Mouse (Mus musculus) liver, postnatal 0 days (tissue): ENCODE measurements around the gene Bub1. TPM values are rescaled to one million over a fixed set of nuclear protein-coding genes. Genes with fewer than 3 reads are reported as not detected.

Experiments used
- ATAC-seq: fragments of 200-750 bp; cut with Nextera tagmentation; 2 replicates; pipeline ENCODE4 v1.8.0; 2017; ENCODE audit warnings: mild to moderate bottlenecking, moderate library complexity
- DNase-seq: peaks from one replicate; pipeline ENCODE4 v3.0.0-alpha.2; 2016
- H3K27ac ChIP-seq: fragments of 300-500 bp; sonication (generic); 2 replicates; pipeline ENCODE4 v1.5.1; 2014; ENCODE audit warnings: antibody characterized with exemption, moderate library complexity, mild to moderate bottlenecking, low read depth
- H3K27me3 ChIP-seq: fragments of 300-500 bp; sonication (generic); 2 replicates; pipeline ENCODE4 v1.6.1; 2014; ENCODE audit warnings: low read length, control low read depth, mixed read lengths; ENCODE audit not compliant: insufficient read depth
- H3K36me3 ChIP-seq: fragments of 300-500 bp; sonication (generic); replicated peaks from 2 replicates; pipeline ENCODE4 v1.6.1; 2014; ENCODE audit warnings: mild to moderate bottlenecking, control low read depth, low read length, moderate library complexity, mixed read lengths; ENCODE audit not compliant: insufficient read depth
- H3K4me1 ChIP-seq: fragments of 300-500 bp; sonication (generic); 2 replicates; pipeline ENCODE4 v1.6.1; 2014; ENCODE audit warnings: antibody characterized with exemption, mild to moderate bottlenecking, control low read depth; ENCODE audit not compliant: insufficient read depth
- H3K4me2 ChIP-seq: fragments of 300-500 bp; sonication (generic); 2 replicates; pipeline ENCODE4 v1.6.1; 2014; ENCODE audit warnings: low read depth, mild to moderate bottlenecking, low read length, moderate library complexity, mixed read lengths
- H3K4me3 ChIP-seq: fragments of 300-500 bp; sonication (generic); 2 replicates; pipeline ENCODE4 v1.5.1; 2014; ENCODE audit warnings: low read depth, low read length
- H3K9ac ChIP-seq: fragments of 300-500 bp; sonication (generic); replicated peaks from 2 replicates; pipeline ENCODE4 v1.6.1; 2014; ENCODE audit warnings: mild to moderate bottlenecking, moderate library complexity
- H3K9me3 ChIP-seq: fragments of 300-500 bp; sonication (generic); 2 replicates; pipeline ENCODE4 v1.6.1; 2016; ENCODE audit warnings: mild to moderate bottlenecking, control low read depth, low read length, mixed read lengths
- CTCF ChIP-seq: sonication (generic); IDR thresholded peaks from 2 replicates; pipeline ENCODE4 v1.5.1; 2016; ENCODE audit warnings: antibody characterized with exemption, low read depth
- EP300 ChIP-seq: IDR thresholded peaks from 2 replicates; pipeline ENCODE4 v1.6.1; 2016; ENCODE audit warnings: antibody characterized with exemption, low read depth, mild to moderate bottlenecking
- WGBS: fragments of 180-500 bp; shearing (Covaris S2); extraction: QIAGEN DNeasy Blood & Tissue Kit; methylation state at CpG from one replicate; pipeline ENCODE4 v1.1.7; 2014; ENCODE audit not compliant: insufficient replicate concordance; 5-methylcytosine and 5-hydroxymethylcytosine counted together
- polyA plus RNA-seq: library from polyadenylated mRNA; unstranded; fragments of >200 nt; fragmentation: Nextera tagmentation; extraction: Ambion mirVana; gene quantifications from 2 replicates; pipeline ENCODE4 v1.2.1, GENCODE M21; 2015

Bub1 gene
- 7.8 and 9.5 TPM in 2 replicates for polyA plus RNA-seq

- peak within 1 kb of the TSS; percentile 89 for H3K4me2 ChIP-seq
- peak; percentile 99 for ATAC-seq
- DNase-seq, result peak; percentile 97
- H3K9ac ChIP-seq, result peak within 1 kb of the TSS; percentile 65
- H3K4me3 ChIP-seq, result peak within 1 kb of the TSS; percentile 84
- no peaks in the 10 kb centered on the region for H3K9me3 ChIP-seq
- H3K27ac ChIP-seq, result no peak within 1 kb of the TSS
- H3K27me3 ChIP-seq, result no peaks in the 10 kb centered on the region
- H3K36me3 ChIP-seq, result peaks cover 7% of the 10 kb centered on the region
- TF ChIP-seq CTCF, result no peak
- TF ChIP-seq EP300, result no peak
- under 1% methylated on average over 56 of the region's 56 CpGs for WGBS
- H3K4me1 ChIP-seq, result peaks cover 8% of the 10 kb centered on the region
Observed at GRCm38 (mm10) chr2:127831401-127832102, at the start of gene Bub1. Gene Bub1, minus strand, starts transcription at chr2:127831865.

- no peak overlapping the region for H3K27ac ChIP-seq
- H3K36me3 ChIP-seq, result no peaks in the 10 kb centered on the region
- no peak overlapping the region for H3K9ac ChIP-seq
- DNase-seq (no peak), ATAC-seq (no peak)
- no peak overlapping the region for H3K4me2 ChIP-seq
- TF ChIP-seq CTCF (no peak), EP300 (no peak)
- WGBS, result 49% methylated on average over 5 of the region's 5 CpGs
- no peaks in the 10 kb centered on the region for H3K4me1 ChIP-seq
- no peaks in the 10 kb centered on the region for H3K9me3 ChIP-seq
- 0 out of 2 replicates have a peak, but pooled peaks cover 2% of the 10 kb centered on the region for H3K27me3 ChIP-seq
- no peak overlapping the region for H3K4me3 ChIP-seq
Observed at GRCm38 (mm10) chr2:127881063-127881462, 49.4 kb upstream of the Bub1 start.

- Histone ChIP-seq H3K27me3 (no peaks in the 10 kb centered on the region), H3K4me2 (no peak overlapping the region), H3K9ac (no peak overlapping the region), H3K4me1 (no peaks in the 10 kb centered on the region), H3K36me3 (no peaks in the 10 kb centered on the region), H3K27ac (no peak overlapping the region), H3K4me3 (no peak overlapping the region), H3K9me3 (no peaks in the 10 kb centered on the region)
- TF ChIP-seq EP300 (no peak), CTCF (no peak)
- no peak for ATAC-seq
- DNase-seq, result no peak
- WGBS, result 64% methylated on average over 4 of the region's 4 CpGs
Observed at GRCm38 (mm10) chr2:127864381-127864780, 32.7 kb upstream of the Bub1 start.

- Histone ChIP-seq H3K36me3 (no peaks in the 10 kb centered on the region), H3K9ac (no peak overlapping the region), H3K4me3 (no peak overlapping the region), H3K27me3 (no peaks in the 10 kb centered on the region), H3K27ac (no peak overlapping the region), H3K4me1 (no peaks in the 10 kb centered on the region), H3K9me3 (no peaks in the 10 kb centered on the region), H3K4me2 (no peak overlapping the region)
- ATAC-seq (no peak), DNase-seq (no peak)
- WGBS, result 45% methylated on average over 4 of the region's 4 CpGs
- TF ChIP-seq CTCF (no peak), EP300 (no peak)
Observed at GRCm38 (mm10) chr2:127854332-127854991, 22.8 kb upstream of the Bub1 start.

- ATAC-seq (no peak), DNase-seq (no peak)
- TF ChIP-seq EP300, result no peak
- TF ChIP-seq CTCF, result no peak
- H3K4me3 ChIP-seq, result no peak overlapping the region
- H3K36me3 ChIP-seq, result no peaks in the 10 kb centered on the region
- WGBS, result 82% methylated on average over 2 of the region's 2 CpGs
- H3K9ac ChIP-seq, result no peak overlapping the region
- no peak overlapping the region for H3K4me2 ChIP-seq
- no peaks in the 10 kb centered on the region for H3K9me3 ChIP-seq
- no peaks in the 10 kb centered on the region for H3K4me1 ChIP-seq
- no peak overlapping the region for H3K27ac ChIP-seq
- no peaks in the 10 kb centered on the region for H3K27me3 ChIP-seq
Observed at GRCm38 (mm10) chr2:127850371-127850770, 18.7 kb upstream of the Bub1 start.

GRCm38 (mm10) chr2:127846571-127846970 lies 14.9 kb upstream of the Bub1 start:
- Histone ChIP-seq H3K4me2 (no peak overlapping the region), H3K9me3 (no peaks in the 10 kb centered on the region), H3K27me3 (no peaks in the 10 kb centered on the region), H3K4me3 (no peak overlapping the region), H3K27ac (no peak overlapping the region), H3K4me1 (no peaks in the 10 kb centered on the region), H3K36me3 (no peaks in the 10 kb centered on the region), H3K9ac (no peak overlapping the region)
- WGBS, result 5% methylated on average over 1 of the region's 1 CpGs
- no peak for ATAC-seq
- TF ChIP-seq CTCF (no peak), EP300 (no peak)
- DNase-seq, result no peak
